Mouse (Mus musculus): ENCODE data around the gene Emp1. TPM values are rescaled to one million over a fixed set of nuclear protein-coding genes. Genes with fewer than 3 reads are reported as not detected.

The Emp1 gene
- polyA plus RNA-seq, 1 experiment from 2014 or later: 30.2 TPM

DNA sequence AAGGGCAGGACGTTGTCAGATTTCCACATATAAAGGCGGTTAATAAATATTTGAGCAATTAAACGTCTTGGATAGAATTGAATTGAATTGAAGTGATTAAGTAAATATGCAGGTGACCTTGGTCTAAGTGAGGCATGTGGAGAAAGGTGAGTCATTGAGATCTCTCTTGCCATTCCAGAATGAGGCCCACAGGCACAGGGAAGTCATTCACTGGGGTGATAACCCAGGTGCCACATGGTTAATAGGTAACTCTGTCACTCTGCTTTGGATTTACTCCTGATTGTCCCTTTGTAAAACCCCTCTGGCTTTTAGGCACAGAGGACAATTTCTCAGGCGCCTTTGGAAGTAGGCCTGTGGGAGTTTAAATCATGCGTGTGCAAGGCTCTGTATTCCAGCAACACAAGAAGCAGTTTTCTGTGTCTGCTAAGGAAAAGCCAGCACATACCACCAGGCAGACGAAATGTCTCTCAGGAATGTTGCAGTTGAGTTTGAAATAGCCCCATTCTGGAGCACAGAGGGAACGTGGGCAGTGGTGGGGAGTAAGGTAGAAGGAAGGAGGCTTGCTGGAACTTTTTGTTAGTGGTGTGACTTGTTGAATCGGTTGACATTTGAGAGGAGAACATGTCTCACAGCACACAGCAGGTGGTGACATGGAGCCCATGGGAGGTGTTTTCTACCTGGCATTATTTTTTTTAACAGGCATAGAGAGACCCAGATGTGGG, 23.6 kb downstream of the Emp1 start:
- H3K9ac ChIP-seq: no peak overlapping the region
- H3K4me3 ChIP-seq: no peak overlapping the region
- H3K27me3 ChIP-seq (replicated peaks): no peaks in the 10 kb centered on the region
- H3K4me1 ChIP-seq (replicated peaks): no peaks in the 10 kb centered on the region
- H3K36me3 ChIP-seq: peaks cover 22% of the 10 kb centered on the region
- no peak overlapping the region for H3K27ac ChIP-seq (ENCODE audit: poor library complexity, severe bottlenecking)
- H3K9me3 ChIP-seq (replicated peaks): no peaks in the 10 kb centered on the region
- no peak for ATAC-seq (ENCODE audit: insufficient number of reproducible peaks, low FRiP score)
- 65% methylated on average over 8 of the region's 8 CpGs for WGBS
- H3K4me2 ChIP-seq: no peak overlapping the region

DNA sequence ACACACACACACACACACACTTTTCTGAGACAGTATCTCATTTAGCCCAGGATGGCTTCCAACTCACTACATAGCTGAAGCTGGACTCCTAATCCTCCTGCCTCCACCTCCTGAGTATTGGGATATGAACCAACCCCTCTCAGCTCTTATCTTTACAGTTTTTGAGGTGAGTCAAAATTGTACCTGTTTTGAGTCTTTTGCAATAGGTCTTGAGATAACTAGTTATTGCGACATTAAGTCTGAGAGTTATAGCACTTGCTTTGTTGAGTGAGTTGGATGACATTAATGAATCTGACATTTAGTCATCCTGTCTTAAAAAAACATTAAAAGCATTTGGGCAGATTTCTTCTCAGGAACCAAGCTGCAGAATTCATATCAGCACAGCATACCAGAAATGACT, 25.3 kb downstream of the Emp1 start:
- 0 out of 2 replicates have a peak, but pooled peaks cover 7% of the 10 kb centered on the region for H3K36me3 ChIP-seq
- no peaks in the 10 kb centered on the region for H3K4me1 ChIP-seq (replicated peaks)
- no peaks in the 10 kb centered on the region for H3K9me3 ChIP-seq (replicated peaks)
- no peak overlapping the region for H3K9ac ChIP-seq
- no peak overlapping the region for H3K4me3 ChIP-seq
- no peak overlapping the region for H3K4me2 ChIP-seq
- 86% methylated on average over 1 of the region's 1 CpGs for WGBS
- H3K27me3 ChIP-seq (replicated peaks): no peaks in the 10 kb centered on the region
- no peak overlapping the region for H3K27ac ChIP-seq (ENCODE audit: poor library complexity, severe bottlenecking)
- ATAC-seq (ENCODE audit: insufficient number of reproducible peaks, low FRiP score): no peak

DNA sequence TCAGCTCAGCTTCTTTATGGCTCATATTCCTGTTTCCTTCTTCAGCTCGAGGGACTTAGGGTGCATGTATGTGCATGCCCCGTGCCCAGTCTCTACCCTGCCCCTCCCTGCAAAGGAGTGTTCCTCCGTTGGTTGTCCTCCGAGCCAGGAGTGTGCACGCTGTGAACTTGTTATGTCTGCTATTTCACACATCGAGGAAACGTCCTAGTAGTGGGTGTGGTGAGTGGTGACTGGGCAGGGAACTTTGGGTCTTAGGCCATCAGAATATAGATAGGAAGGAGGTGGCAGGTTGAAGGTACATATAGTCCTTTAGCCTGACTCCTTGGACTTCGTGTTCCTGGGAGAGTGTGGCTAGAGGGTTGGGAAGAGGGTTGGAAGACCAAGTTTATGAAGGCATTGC, 26.4 kb downstream of the Emp1 start:
- H3K4me3 ChIP-seq: no peak overlapping the region
- no peak for ATAC-seq (ENCODE audit: insufficient number of reproducible peaks, low FRiP score)
- H3K4me2 ChIP-seq: no peak overlapping the region
- H3K27me3 ChIP-seq (replicated peaks): peaks cover 1% of the 10 kb centered on the region; the same call in 1 of the 2 replicates
- H3K27ac ChIP-seq (ENCODE audit: poor library complexity, severe bottlenecking): no peak overlapping the region
- no peaks in the 10 kb centered on the region for H3K4me1 ChIP-seq (replicated peaks)
- 0 out of 2 replicates have a peak, but pooled peaks cover 4% of the 10 kb centered on the region for H3K36me3 ChIP-seq
- H3K9ac ChIP-seq: no peak overlapping the region
- no peaks in the 10 kb centered on the region for H3K9me3 ChIP-seq (replicated peaks)
- 68% methylated on average over 8 of the region's 8 CpGs for WGBS

DNA sequence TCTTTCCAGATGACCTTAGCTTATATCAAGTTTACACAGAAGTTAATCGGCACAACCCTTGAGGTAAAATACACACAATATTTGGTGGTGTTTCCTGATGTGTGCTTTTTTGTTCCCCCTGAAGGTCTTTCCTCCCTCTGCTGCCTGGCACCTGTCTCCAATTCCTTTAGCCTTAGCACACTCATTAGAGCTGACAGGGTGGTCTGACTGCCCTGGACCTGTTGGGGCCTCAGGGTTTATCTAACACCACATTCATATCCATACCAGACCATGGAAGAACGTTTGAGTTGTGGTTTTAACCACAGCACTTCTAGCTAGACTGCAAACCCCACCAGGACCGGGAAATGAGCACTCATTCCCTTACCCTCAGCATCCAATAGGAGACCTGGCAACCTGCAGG, 28.1 kb downstream of the Emp1 start:
- Histone ChIP-seq H3K4me3 (no peak overlapping the region), H3K4me1 (replicated peaks) (no peaks in the 10 kb centered on the region), H3K4me2 (no peak overlapping the region), H3K9ac (no peak overlapping the region), H3K36me3 (no peaks in the 10 kb centered on the region), H3K27me3 (replicated peaks) (peaks cover 7% of the 10 kb centered on the region; the same call in 1 of the 2 replicates), H3K27ac (ENCODE audit: poor library complexity, severe bottlenecking) (no peak overlapping the region), H3K9me3 (replicated peaks) (no peaks in the 10 kb centered on the region)
- ATAC-seq (ENCODE audit: insufficient number of reproducible peaks, low FRiP score): no peak
- 51% methylated on average over 3 of the region's 3 CpGs for WGBS

DNA sequence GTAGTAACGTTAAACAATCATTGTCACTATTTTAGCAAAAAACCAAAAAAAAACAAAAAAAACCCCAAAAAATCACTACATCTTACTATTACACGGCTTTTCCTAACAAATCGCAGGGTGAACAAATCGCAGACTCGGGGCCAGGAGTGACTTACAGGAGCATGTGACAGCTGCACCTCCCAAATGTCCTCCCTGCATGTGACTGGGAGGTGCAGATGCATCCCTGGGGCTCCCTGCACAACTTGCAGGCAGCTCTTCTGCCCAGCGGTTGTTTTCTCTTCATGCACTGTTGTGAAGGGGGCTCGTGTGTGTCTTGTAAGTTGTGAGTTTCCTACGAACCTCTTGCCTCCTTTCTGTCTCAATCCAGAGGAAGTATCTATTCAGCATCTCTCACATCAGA, 33.0 kb downstream of the Emp1 start:
- Histone ChIP-seq H3K9ac (no peak overlapping the region), H3K4me2 (no peak overlapping the region), H3K36me3 (no peaks in the 10 kb centered on the region), H3K4me3 (no peak overlapping the region), H3K9me3 (replicated peaks) (no peaks in the 10 kb centered on the region), H3K4me1 (replicated peaks) (peaks cover 7% of the 10 kb centered on the region), H3K27ac (ENCODE audit: poor library complexity, severe bottlenecking) (no peak overlapping the region), H3K27me3 (replicated peaks) (peaks cover 7% of the 10 kb centered on the region; the same call in 1 of the 2 replicates)
- 69% methylated on average over 8 of the region's 8 CpGs for WGBS
- no peak for ATAC-seq (ENCODE audit: insufficient number of reproducible peaks, low FRiP score)

DNA sequence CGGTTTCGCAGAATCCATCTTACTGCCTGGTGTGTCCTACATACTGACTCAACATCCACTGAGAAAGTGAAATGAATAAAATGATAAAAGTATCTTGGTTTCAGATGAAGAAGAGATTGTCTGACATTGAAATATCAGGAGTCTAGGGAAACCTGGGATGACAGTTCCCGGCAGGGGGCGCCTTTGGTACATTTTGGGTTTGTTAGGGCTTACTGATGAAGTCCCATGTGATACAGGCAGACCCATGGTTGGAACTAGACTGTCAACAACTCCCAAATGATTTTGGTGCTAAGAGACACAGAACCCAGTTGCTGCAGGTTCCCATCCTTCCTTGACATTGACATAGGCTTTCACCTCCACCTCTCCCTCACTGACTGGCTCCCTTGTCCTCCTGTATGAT, 34.7 kb downstream of the Emp1 start:
- WGBS: 70% methylated on average over 4 of the region's 4 CpGs

DNA sequence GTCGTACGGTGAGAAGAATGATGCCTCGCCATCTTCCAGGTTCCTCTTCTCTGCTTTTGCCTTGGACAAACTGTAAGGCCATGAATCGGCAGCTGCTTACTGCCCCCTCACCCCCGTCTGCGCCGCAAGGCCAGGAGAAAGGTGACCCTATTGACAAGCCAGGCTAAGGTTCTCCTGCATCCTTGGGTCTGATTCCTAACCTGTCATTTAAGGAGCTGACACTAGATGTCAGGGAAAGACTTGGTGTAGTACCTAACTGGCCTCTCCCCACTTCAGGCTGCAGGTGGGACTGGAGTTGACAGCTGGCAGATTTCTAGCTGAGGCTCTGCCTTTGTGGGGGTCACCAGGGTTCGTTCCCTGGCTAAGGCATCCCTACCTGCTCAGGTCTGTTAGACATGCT, 35.4 kb downstream of the Emp1 start:
- H3K4me1 ChIP-seq (replicated peaks): peaks cover 7% of the 10 kb centered on the region
- WGBS: 88% methylated on average over 8 of the region's 8 CpGs
- no peak for ATAC-seq (ENCODE audit: insufficient number of reproducible peaks, low FRiP score)
- H3K4me3 ChIP-seq: no peak overlapping the region
- no peaks in the 10 kb centered on the region for H3K9me3 ChIP-seq (replicated peaks)
- H3K36me3 ChIP-seq: no peaks in the 10 kb centered on the region
- no peak overlapping the region for H3K4me2 ChIP-seq
- H3K27ac ChIP-seq (ENCODE audit: poor library complexity, severe bottlenecking): no peak overlapping the region
- H3K9ac ChIP-seq: no peak overlapping the region
- peaks cover 7% of the 10 kb centered on the region; the same call in 1 of the 2 replicates for H3K27me3 ChIP-seq (replicated peaks)

More for the DNA sequence above, 34.7 kb downstream of the Emp1 start:
- H3K4me3 ChIP-seq: no peak overlapping the region
- no peaks in the 10 kb centered on the region for H3K36me3 ChIP-seq
- H3K27ac ChIP-seq (ENCODE audit: poor library complexity, severe bottlenecking): no peak overlapping the region
- no peak overlapping the region for H3K9ac ChIP-seq
- H3K4me1 ChIP-seq (replicated peaks): peaks cover 7% of the 10 kb centered on the region
- no peaks in the 10 kb centered on the region for H3K9me3 ChIP-seq (replicated peaks)
- no peak for ATAC-seq (ENCODE audit: insufficient number of reproducible peaks, low FRiP score)
- no peak overlapping the region for H3K4me2 ChIP-seq
- H3K27me3 ChIP-seq (replicated peaks): peaks cover 7% of the 10 kb centered on the region; the same call in 1 of the 2 replicates

DNA sequence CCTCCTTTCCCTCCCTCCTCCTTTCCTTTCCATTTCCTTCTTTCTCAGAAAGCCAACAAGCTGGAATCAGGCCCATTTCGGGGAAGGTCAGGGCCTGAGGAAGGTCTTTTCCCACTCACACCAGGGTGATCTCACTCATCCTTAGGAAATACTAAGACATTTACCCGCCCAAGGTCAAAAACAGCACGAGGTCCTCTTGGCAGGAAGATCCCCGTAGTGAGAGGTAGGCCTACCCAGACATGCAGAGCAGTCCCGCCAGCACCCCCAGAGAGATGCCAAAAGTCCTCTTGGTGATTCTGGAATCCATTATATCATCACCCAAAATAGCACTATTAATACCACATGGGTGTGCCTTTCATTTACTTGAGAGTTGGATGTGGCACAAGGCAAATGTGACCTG, 36.5 kb downstream of the Emp1 start:
- Histone ChIP-seq H3K4me1 (replicated peaks) (peaks cover 7% of the 10 kb centered on the region), H3K9ac (no peak overlapping the region), H3K27me3 (replicated peaks) (peaks cover 5% of the 10 kb centered on the region; the same call in 1 of the 2 replicates), H3K36me3 (no peaks in the 10 kb centered on the region), H3K4me3 (no peak overlapping the region), H3K4me2 (no peak overlapping the region), H3K9me3 (replicated peaks) (no peaks in the 10 kb centered on the region), H3K27ac (ENCODE audit: poor library complexity, severe bottlenecking) (no peak overlapping the region)
- 48% methylated on average over 5 of the region's 5 CpGs for WGBS
- no peak for ATAC-seq (ENCODE audit: insufficient number of reproducible peaks, low FRiP score)

DNA sequence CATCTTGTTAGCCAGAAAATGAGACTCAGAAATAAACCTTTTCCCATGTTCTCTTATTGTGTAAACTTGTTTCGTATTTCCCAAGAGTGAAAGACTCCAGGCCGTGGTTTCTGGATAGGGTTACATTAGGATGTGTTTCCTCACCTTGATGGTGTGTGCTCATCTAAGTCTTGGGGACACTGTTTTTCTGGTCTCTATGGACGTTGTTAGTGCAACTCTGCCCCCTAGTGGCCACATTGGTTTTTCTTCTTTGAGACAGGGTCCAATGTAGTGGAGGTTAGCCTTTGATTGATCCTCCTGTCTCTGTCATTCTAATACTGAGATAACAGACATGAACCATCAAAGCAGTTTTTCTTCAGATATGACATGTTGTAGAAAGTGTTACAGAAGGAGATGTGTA, 38.0 kb downstream of the Emp1 start:
- Histone ChIP-seq H3K4me2 (no peak overlapping the region), H3K9ac (no peak overlapping the region), H3K4me3 (no peak overlapping the region), H3K27ac (ENCODE audit: poor library complexity, severe bottlenecking) (no peak overlapping the region), H3K4me1 (replicated peaks) (peaks cover 11% of the 10 kb centered on the region), H3K27me3 (replicated peaks) (no peaks in the 10 kb centered on the region; the same call in 1 of the 2 replicates), H3K9me3 (replicated peaks) (no peaks in the 10 kb centered on the region), H3K36me3 (no peaks in the 10 kb centered on the region)
- no peak for ATAC-seq (ENCODE audit: insufficient number of reproducible peaks, low FRiP score)
- WGBS: 46% methylated on average over 3 of the region's 3 CpGs

DNA sequence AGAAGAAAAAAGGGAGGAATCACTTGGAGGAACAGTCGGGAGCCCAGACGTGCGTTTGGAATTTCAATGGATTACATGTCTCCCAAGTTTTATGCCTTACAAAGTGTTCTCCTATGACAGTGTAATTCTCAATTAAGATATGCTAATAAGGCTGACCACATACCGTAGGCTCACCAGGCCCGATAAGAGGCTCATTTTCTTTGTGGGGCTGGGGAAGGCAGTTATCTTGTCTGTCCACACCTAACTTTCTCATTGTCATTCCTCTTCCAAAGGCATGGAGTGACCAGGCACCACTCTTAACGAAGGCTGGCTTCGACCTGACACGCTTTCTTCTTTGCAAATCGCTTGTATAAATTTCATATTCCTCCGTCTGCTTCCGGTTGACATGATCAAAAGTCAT, 42.7 kb downstream of the Emp1 start:
- no peak overlapping the region for H3K9ac ChIP-seq
- no peaks in the 10 kb centered on the region for H3K27me3 ChIP-seq (replicated peaks)
- H3K4me3 ChIP-seq: no peak overlapping the region
- peak; percentile 85 for ATAC-seq (ENCODE audit: insufficient number of reproducible peaks, low FRiP score)
- peak overlapping the region; percentile 18; the same call in 1 of the 2 replicates for H3K4me2 ChIP-seq
- 0 out of 2 replicates have a peak, but pooled peaks cover 4% of the 10 kb centered on the region for H3K4me1 ChIP-seq (replicated peaks)
- no peaks in the 10 kb centered on the region for H3K9me3 ChIP-seq (replicated peaks)
- 63% methylated on average over 11 of the region's 11 CpGs for WGBS
- H3K27ac ChIP-seq (ENCODE audit: poor library complexity, severe bottlenecking): no peak overlapping the region
- no peaks in the 10 kb centered on the region for H3K36me3 ChIP-seq

DNA sequence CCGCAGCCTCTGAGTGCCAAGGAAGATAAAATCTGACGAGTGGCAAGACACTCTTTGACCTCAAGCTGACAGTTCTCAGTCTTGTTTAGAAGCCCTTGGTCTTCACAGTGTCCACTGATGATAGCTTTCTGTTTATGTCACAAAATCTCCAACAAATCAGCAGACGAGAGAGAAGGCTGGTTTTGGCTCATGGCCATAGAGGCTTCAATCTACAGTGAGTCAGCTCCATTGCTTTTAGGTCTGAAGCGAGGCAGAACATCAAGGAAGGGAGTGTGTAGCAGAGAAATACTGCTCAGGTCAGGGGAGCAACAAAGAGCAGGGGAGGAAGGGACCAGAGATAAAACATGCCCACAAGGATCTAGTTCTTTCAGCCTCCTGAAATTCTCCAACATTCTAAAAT, 45.0 kb downstream of the Emp1 start:
- Histone ChIP-seq H3K27me3 (replicated peaks) (no peaks in the 10 kb centered on the region), H3K4me3 (no peak overlapping the region)
- WGBS: 27% methylated on average over 4 of the region's 4 CpGs

More for the DNA sequence above, 45.0 kb downstream of the Emp1 start:
- peak overlapping the region; percentile 8; the same call in 1 of the 2 replicates for H3K27ac ChIP-seq (ENCODE audit: poor library complexity, severe bottlenecking)
- no peak overlapping the region for H3K4me2 ChIP-seq
- no peaks in the 10 kb centered on the region for H3K9me3 ChIP-seq (replicated peaks)
- 0 out of 2 replicates have a peak, but pooled peaks cover 4% of the 10 kb centered on the region for H3K4me1 ChIP-seq (replicated peaks)
- no peak overlapping the region for H3K9ac ChIP-seq
- ATAC-seq (ENCODE audit: insufficient number of reproducible peaks, low FRiP score): peak; percentile 51; the same call in 1 of the 2 replicates
- H3K36me3 ChIP-seq: no peaks in the 10 kb centered on the region

Data from heart, embryonic 12.5 days (tissue).